In genomic region chr1:54867226-54867625, GRCm38 (mm10) we compare ENCODE assay signal across 13 mouse cellular contexts. TPM values are rescaled to one million over a fixed set of nuclear protein-coding genes. Genes with fewer than 3 reads are reported as not detected.
DNase-seq lines count a peak whose midpoint lies in the region; ATAC-seq and TF ChIP-seq lines count a peak whose summit lies in the region.
"Had no signal": no experiment of that assay in that cellular context is flagged by ENCODE, and none has a peak within 500 bp of the region (broad histone marks: within the 10 kb centered on the region; RNA-seq: fewer than 3 reads in every experiment).

No protein-coding gene starts in this region.

- intact Hi-C loops in heart, postnatal 10 days (cut with DNase I) = no loop called here

- H3K27me3 ChIP-seq in kidney, embryonic 16.5 days (ENCODE audit: insufficient read depth, low read length) = no peaks in the 10 kb centered on the region
- no peaks in the 10 kb centered on the region for H3K27me3 ChIP-seq in heart, postnatal 0 days (ENCODE audit: control insufficient read depth, insufficient read depth, low read length)

- H3K4me3 ChIP-seq in kidney, embryonic 16.5 days (ENCODE audit: low read length) = no peak overlapping the region
- no peak overlapping the region for H3K4me3 ChIP-seq in cortical plate, adult 2 months (ENCODE audit: insufficient read depth, low read length)
- no peak overlapping the region for H3K4me3 ChIP-seq in heart, postnatal 0 days (ENCODE audit: low read depth, low read length)

- no peak for ATAC-seq in kidney, embryonic 16.5 days (ENCODE audit: low FRiP score, low TSS enrichment)
- ATAC-seq in heart, postnatal 0 days (ENCODE audit: insufficient read depth, low read depth) = no peak

- no peaks in the 10 kb centered on the region for H3K36me3 ChIP-seq in kidney, embryonic 16.5 days (ENCODE audit: insufficient read depth, low read length)
- no peaks in the 10 kb centered on the region for H3K36me3 ChIP-seq in heart, postnatal 0 days (replicated peaks; ENCODE audit: control insufficient read depth, insufficient read depth, low read length)

- no peak for TF ChIP-seq POLR2A in cortical plate, adult 2 months (IDR thresholded peaks at IDR 0.05; ENCODE audit: extremely low read depth, insufficient read depth, low read length)

- no peak overlapping the region for H3K4me2 ChIP-seq in kidney, embryonic 16.5 days (replicated peaks; ENCODE audit: low read depth, low read length)
- H3K4me2 ChIP-seq in heart, postnatal 0 days (ENCODE audit: low read depth, low read length) = no peak overlapping the region

- WGBS in kidney, embryonic 16.5 days = 46% methylated on average over 4 of the region's 4 CpGs
- WGBS in heart, postnatal 0 days = 53% methylated on average over 4 of the region's 4 CpGs

- DNase-seq in heart, adult 11 months = peak; percentile 88
- DNase-seq in heart, postnatal 10 days = no peak
- no peak for DNase-seq in kidney, postnatal 4 days
- peak; percentile 28 for DNase-seq in heart, postnatal 0 days (ENCODE audit: low spot score)
- DNase-seq in thymus, adult 18-20 months = no peak
- no peak for DNase-seq in ovary, adult 18-20 months (ENCODE audit: low spot score)
- DNase-seq: adrenal gland, adult 8-10 months; left cerebral cortex, postnatal 4 days; lung, postnatal 36 days; spleen, adult 18-20 months had no signal

- TF ChIP-seq CTCF in cortical plate, adult 2 months (IDR thresholded peaks at IDR 0.05; ENCODE audit: extremely low read depth, insufficient read depth, low read length) = no peak
- no peak for TF ChIP-seq CTCF in heart, postnatal 0 days (IDR thresholded peaks at IDR 0.05; ENCODE audit: low read depth)

- peak overlapping the region; percentile 16; the same call in 1 of the 2 replicates for H3K27ac ChIP-seq in kidney, embryonic 16.5 days (ENCODE audit: low read length)
- H3K27ac ChIP-seq in cortical plate, adult 2 months (ENCODE audit: insufficient read depth, low read length) = peak overlapping the region; percentile 75; the same call in 1 of the 2 replicates
- H3K27ac ChIP-seq in heart, postnatal 0 days (ENCODE audit: low read depth) = peak overlapping the region; percentile 67

- no peak overlapping the region for H3K9ac ChIP-seq in kidney, embryonic 16.5 days (replicated peaks; ENCODE audit: low read length)
- H3K9ac ChIP-seq in heart, postnatal 0 days (replicated peaks; ENCODE audit: low read depth, low read length) = no peak overlapping the region
- H3K9ac ChIP-seq: forebrain, postnatal 0 days had no signal

- TF ChIP-seq EP300 in heart, postnatal 0 days (IDR thresholded peaks at IDR 0.05; ENCODE audit: low read depth) = no peak

- H3K4me1 ChIP-seq in kidney, embryonic 16.5 days (ENCODE audit: insufficient read depth, low read length) = peaks cover 9% of the 10 kb centered on the region
- H3K4me1 ChIP-seq in cortical plate, adult 2 months (ENCODE audit: control insufficient read depth, insufficient read depth, low read length) = no peaks in the 10 kb centered on the region
- H3K4me1 ChIP-seq in heart, postnatal 0 days (ENCODE audit: control insufficient read depth, insufficient read depth) = peaks cover 6% of the 10 kb centered on the region

- no peaks in the 10 kb centered on the region for H3K9me3 ChIP-seq in kidney, embryonic 16.5 days (ENCODE audit: low read length)
- H3K9me3 ChIP-seq in heart, postnatal 0 days (replicated peaks; ENCODE audit: control insufficient read depth, low read length) = no peaks in the 10 kb centered on the region

RNA-seq across cellular contexts. Expression of gene Ankrd44, which starts 59.0 kb away (rescaled TPM):
- total RNA-seq in heart, postnatal 10 days (2021) = 10 to 100 TPM; 14.6 to 21.7 TPM
- 6.6 and 6.8 TPM in 2 replicates for polyA plus RNA-seq in kidney, embryonic 16.5 days (2015; fragmentation: Nextera tagmentation; extraction: Ambion mirVana)
- polyA plus RNA-seq in cortical plate, adult 2 months (2012; rRNA removed) = 16.5 and 18.3 TPM in 2 replicates
- total RNA-seq in heart, postnatal 0 days (2014; rRNA removed; ENCODE audit: low replicate concordance) = 9.6 and 14.6 TPM in 2 replicates
- polyA plus RNA-seq in heart, postnatal 0 days (2015; fragmentation: Nextera tagmentation; extraction: Ambion mirVana) = 3.3 and 3.8 TPM in 2 replicates

Comparison
In these comparisons a context has a peak if more than half of its experiments do, and no peak if none do; other contexts are left out.
1. DNase-seq: peak in heart, adult 11 months (single experiment) and heart, postnatal 0 days (single experiment); none in heart, postnatal 10 days (0 of 2), kidney, postnatal 4 days (0 of 2), thymus, adult 18-20 months (0 of 2) and ovary, adult 18-20 months (single experiment).
2. H3K27ac ChIP-seq: peak in every context shown above with its lines; median percentile 75 in cortical plate, adult 2 months; 67 in heart, postnatal 0 days; 16 in kidney, embryonic 16.5 days.